Mouse (Mus musculus): Measurements from ENCODE around the gene Csrp1. TPM values are rescaled to one million over a fixed set of nuclear protein-coding genes. Genes with fewer than 3 reads are reported as not detected.
A peak's percentile ranks its signal among the peaks of the same experiment; 100 is the strongest.

Gene Csrp1
- total RNA-seq, 2 experiments from 2014 or later, result 107 to 117 TPM

DNA sequence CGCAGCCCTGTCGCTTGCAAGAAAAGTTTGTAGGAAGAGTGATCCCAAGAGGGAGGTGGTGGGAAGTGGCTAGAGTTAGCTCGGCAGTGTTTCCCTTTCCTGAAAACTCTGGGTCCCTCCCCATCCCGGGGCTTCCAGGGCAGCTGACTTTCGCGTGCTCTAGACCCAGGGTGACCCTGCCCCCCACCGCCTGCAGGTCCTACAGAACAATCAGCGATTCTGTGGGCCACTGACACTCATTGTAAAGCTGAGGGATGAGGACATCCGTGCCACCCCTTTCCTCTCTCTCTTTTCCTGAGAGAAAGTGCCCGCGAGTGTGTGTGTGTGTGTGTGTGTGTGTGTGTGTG lies 9.5 kb downstream of the Csrp1 start:
- DNase-seq, result no peak
- intact Hi-C loops (cut with DNase I), result no loop called here

DNA sequence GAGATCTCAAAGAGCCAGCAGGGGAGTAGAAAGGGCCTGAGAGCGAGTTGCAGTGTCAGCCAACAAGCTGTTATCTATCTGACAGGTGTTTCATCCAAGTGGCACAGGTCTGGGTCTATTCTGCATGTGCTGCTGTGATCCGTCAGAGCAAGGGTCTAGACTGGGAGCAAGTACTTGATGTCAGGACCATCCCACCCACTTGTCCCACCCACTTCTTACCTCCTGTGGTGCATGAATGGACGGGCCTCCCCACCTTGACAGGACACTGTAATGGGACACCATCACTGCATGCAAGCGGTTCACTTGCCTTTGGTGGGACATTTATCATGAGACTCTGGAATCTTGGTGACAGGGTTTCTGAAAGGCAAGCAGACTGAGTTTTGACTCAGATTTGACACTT lies 10.0 kb downstream of the Csrp1 start:
- no peak for DNase-seq
- intact Hi-C loops (cut with DNase I), result no loop called here

GRCm38 (mm10) chr1:135730296-135730695 lies 10.4 kb downstream of the Csrp1 start:
- intact Hi-C loops (cut with DNase I), result no loop called here
- no peak for DNase-seq

DNA sequence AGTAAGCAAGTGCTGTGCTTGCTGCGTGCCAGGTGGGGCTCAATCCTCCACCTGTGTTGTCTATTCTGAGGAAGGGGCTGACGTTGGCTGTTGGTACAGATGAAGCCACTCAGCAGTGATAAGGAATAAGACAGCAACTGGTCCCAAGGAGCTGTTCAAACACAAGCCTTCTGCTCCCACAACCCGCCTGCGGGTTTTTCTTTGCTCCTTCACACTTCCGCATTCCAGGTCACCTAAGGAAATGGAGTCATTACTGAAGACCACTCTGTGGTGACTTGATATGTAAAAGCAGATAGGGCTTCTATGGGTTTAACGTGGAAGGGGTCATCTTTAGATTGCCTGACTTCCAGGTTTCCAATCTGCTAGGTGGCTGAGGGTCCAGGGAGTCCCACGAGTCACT lies 11.5 kb downstream of the Csrp1 start:
- no peak for DNase-seq
- intact Hi-C loops (cut with DNase I), result no loop called here

GRCm38 (mm10) chr1:135731897-135732684 lies 12.2 kb downstream of the Csrp1 start:
- peak; percentile 46 to 61 for DNase-seq
- intact Hi-C loops (cut with DNase I), result no loop called here

DNA sequence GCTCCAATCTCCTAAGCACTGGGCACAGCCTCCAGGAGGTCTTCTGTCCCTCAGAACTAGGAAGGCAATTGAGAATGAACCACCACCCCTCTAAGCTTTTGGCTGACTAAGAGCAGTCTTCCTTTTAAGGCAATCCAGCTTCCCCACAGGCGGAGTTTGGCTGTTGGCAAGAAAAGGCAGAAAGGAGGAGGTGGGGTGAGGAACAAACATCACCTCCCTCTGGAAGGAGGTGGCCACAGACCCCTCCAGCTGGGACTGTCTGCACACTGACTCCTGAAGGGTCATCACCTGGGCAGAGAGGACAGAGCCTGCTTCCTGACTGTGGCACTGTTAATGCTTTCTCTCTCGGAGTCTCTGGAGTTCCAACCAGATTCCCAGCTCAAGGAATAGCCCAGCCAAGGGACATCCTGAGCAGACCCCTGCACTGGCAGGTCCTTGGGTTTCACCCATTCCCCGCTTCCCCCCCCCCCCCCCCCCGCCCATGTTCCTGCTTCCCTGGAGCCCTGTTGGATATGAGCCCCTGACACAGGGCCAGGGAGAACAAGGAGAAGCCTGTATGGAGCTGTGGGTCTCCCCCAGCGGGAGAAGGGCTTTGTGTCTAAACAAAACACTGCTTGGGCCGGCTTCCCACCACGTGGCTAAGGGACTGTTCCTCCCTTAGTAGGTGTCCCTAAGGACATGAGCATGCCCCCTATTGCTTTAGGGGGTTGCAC lies 14.5 kb downstream of the Csrp1 start:
- intact Hi-C loops (cut with DNase I), result no loop called here
- peak; percentile 66 to 74 for DNase-seq

DNA sequence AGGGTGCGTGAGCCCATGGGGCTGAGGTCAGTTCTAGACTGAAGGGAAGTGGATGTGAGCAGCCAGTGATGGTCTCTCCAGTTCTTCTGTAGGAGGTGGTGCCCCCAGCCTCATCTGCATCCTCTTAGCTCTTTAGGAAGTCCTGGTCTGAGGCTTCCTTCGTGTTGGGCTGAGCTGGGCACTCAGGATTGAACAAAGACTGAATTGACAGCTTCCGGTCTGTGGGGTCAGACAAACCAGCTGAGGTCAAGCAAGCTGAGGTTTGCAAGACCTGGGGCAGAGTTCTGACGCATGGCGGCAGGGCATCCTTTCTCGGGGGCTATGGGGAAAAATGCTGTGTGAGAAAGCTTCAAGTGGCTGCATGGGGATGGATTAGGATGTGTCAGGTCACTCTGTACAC lies 15.6 kb downstream of the Csrp1 start:
- intact Hi-C loops (cut with DNase I), result no loop called here
- DNase-seq, result no peak

DNA sequence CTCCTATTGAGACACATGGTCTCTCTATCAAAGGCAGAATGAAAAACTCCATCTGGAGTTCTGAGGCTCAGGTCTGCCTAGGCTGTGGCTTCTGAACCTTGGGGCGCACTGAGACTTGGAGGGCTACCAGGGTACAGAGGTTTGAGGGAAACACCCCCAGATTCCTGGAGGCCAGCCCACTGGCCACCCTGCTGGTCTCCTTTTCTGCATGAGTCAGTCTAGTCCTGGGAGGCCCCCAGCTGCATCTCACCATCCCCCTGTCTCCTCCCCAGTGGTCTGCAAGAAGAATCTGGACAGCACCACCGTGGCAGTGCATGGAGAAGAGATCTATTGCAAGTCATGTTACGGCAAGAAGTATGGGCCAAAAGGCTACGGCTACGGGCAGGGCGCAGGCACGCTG lies 25.1 kb downstream of the Csrp1 start:
- DNase-seq, result no peak
- intact Hi-C loops (cut with DNase I), result no loop called here

GRCm38 (mm10) chr1:135746248-135746647 lies 26.4 kb downstream of the Csrp1 start:
- intact Hi-C loops (cut with DNase I), result no loop called here
- DNase-seq, result no peak

GRCm38 (mm10) chr1:135752737-135753348 lies 33.0 kb downstream of the Csrp1 start:
- peak; percentile 96 to 98 for DNase-seq
- intact Hi-C loops (cut with DNase I), result loop anchor here (1.0 kb wide), 2 partner anchors 28 to 34 kb away; no protein-coding TSS in a partner anchor

DNA sequence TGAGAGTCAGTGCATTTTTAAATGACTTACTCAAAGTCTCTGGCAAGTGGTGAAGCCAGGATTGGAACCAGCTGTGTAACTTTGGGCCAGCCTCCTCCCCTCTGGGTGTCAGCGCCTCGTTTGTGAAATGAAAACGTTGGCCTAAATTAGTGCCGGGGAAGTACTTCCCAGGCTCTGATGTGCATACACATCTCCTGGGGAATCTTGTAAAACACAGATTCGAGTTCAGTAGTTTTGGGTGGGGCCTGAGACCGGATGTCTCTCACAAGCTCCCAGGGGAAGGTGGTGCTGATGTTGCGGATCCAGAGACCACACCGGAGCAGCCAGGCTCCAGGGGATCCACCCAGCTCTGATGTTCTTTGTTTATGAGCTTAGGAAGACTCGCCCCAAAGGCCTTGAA lies 35.4 kb downstream of the Csrp1 start:
- intact Hi-C loops (cut with DNase I), result no loop called here
- DNase-seq, result peak; percentile 85 to 87

DNA sequence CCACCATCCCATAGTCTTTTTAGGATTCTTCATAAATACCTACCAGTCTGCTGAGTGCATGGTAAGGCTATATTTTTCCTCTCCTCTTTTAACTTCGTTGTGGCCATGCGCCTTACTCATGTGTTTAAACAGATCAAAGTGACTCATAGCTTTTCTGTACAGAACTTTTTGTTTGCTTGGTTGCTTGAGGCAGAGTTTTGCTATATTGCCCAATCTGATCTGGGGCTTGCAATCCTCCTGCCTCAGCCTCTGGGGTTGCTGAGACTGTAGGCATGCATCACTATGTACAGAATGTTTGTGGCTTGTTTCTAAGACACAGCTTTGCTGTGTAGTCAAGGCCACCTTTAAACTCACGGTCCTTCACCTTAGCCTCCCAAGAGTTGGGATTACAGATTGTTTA lies 36.1 kb downstream of the Csrp1 start:
- intact Hi-C loops (cut with DNase I), result no loop called here
- no peak for DNase-seq

DNA sequence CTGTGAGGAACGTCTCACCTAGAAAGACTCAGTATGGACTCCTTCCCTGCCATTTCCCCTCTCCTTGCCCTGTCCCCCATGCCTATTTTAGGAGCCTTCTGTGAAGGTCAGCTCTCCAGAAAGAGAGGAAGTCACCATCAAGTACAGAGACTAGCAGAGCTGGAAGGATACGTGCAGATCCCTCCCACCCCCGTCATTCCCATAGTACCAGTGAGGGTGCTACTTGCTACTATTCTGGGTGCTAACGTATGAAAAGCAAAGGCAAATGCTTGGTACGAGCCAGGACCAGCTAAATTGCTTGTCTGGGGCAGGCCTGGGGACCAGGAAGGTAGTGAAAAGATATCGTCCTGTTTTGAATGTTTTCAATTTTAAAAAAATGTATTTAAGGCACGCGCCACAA lies 37.4 kb downstream of the Csrp1 start:
- no peak for DNase-seq
- intact Hi-C loops (cut with DNase I), result no loop called here

- DNase-seq, result no peak
- intact Hi-C loops (cut with DNase I), result no loop called here
Observed at GRCm38 (mm10) chr1:135759685-135760084, 39.8 kb downstream of the Csrp1 start.

GRCm38 (mm10) chr1:135760216-135760615 lies 40.4 kb downstream of the Csrp1 start:
- intact Hi-C loops (cut with DNase I), result no loop called here
- DNase-seq, result no peak

DNA sequence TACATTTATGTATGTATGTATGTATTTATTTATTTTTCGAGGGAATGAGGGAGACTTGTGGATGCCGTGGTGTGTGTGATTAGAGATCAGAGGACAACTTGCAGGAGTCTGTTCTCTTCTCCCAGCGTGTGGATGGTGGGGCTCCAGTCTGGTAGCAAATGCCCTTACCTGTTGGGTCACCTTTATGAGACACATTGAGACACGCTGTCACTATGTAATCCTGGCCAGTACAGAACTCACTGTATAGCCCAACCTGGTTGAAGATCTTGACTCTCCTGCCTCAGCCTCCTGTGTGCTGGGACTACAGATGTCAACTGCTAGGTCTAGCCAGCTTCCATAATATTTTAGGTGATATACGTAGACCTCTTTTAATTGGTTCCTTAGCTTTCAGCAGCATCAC lies 41.9 kb downstream of the Csrp1 start:
- intact Hi-C loops (cut with DNase I), result no loop called here
- DNase-seq, result no peak

DNA sequence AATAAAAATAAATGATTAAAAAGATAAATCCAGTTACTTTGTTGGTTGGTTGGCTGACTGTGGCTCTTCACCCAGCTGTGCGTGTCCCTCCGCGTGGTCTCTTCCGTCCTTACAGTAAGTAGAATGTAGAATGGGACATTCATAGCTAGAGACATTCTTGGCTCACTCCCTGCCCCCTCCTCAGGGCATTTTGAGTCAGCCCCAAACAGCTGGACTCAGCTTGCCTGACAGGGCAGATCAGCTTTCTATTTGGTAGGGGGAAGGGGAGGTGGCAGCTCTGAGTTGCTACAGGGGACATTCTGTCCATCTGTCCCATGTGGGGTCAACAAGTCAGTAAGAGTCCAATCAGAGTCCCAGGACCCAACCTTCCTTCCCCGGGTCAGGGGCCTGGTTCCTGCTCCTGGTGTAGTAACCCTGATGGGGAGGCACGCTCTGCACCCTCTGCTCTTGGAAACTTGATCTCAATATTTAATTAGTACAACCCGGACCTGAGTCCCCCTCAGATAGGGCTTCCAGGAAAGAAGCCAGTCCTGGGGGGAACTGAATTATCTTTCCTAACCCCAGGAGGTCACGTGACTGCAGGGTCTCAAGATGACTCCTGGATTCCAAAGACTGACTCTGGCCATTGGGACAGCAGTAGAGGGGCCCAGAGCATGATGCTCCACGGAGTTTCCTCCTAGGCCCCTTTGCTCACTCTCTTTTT lies 43.8 kb downstream of the Csrp1 start:
- DNase-seq, result peak; percentile 43 to 57
- intact Hi-C loops (cut with DNase I), result no loop called here

DNA sequence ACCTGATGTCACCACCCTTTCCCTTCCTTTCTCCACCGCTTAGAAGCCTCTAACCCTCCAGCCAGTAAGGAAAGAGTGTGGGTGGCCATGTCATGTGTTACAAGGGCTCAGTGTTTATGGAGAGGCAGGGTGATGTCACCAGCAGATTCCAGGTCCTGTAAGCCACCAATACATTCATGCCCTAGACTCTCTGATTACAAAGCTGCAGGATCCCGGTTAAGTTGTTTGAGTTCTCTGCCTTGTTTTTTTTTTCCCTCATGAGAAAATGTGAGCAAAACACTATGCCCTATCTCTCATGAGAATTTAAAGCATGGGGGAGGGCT lies 44.3 kb downstream of the Csrp1 start:
- DNase-seq, result no peak
- intact Hi-C loops (cut with DNase I), result no loop called here

GRCm38 (mm10) chr1:135765645-135766591 lies 46.1 kb downstream of the Csrp1 start, which contains the start of gene Phlda3:
Gene Phlda3 (plus strand): TSS chr1:135766119.
- peak; percentile 86 to 91 for DNase-seq
- intact Hi-C loops (cut with DNase I), result loop anchor here (2.0 kb wide), 1 partner anchor 15 kb away; no protein-coding TSS in a partner anchor
